Mouse (Mus musculus): ENCODE data around the gene Lrch4. TPM values are rescaled to one million over a fixed set of nuclear protein-coding genes. Genes with fewer than 3 reads are reported as not detected.

Lrch4 gene
- polyA plus RNA-seq, 1 experiment, result 131 TPM

DNA sequence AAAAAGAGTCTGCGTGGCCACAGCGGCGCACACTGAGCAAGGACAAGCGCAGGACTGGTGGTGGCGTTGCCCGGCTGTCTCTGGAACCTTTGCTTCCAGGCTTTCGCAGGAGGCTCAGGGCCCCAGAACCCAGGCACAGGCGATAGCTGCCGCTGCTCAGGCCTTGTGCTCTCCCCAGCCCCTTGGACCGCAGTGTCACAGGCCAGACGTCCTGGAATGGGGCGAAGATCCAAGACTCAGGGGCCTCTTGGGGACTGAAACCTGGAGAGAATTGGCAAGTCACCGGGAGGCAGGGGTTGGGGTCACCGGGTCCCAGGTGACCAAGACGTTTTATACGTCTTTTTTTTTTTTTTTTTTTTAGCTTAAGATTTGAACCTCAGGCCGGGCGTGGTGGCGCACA is 15.6 kb downstream of the Lrch4 start:
- H3K4me3 ChIP-seq (ENCODE audit: control insufficient read depth, low read depth, low read length), result no peak overlapping the region; the same call in 1 of the 2 replicates
- TF ChIP-seq POLR2A (IDR thresholded peaks at IDR 0.05; ENCODE audit: control insufficient read depth, low read depth, low read length) (no peak), CTCF (IDR thresholded peaks at IDR 0.05; ENCODE audit: control insufficient read depth, insufficient read depth, insufficient replicate concordance, low read depth, low read length) (no peak)
- no peak overlapping the region for H3K27ac ChIP-seq (ENCODE audit: control insufficient read depth, insufficient read depth, low read depth, low read length)
- peaks cover 22% of the 10 kb centered on the region for H3K4me1 ChIP-seq (ENCODE audit: control insufficient read depth, insufficient read depth, low read length)
- no peaks in the 10 kb centered on the region for H3K36me3 ChIP-seq (ENCODE audit: control insufficient read depth, insufficient read depth, low read length)
- H3K27me3 ChIP-seq (ENCODE audit: control insufficient read depth, insufficient read depth, low read length), result no peaks in the 10 kb centered on the region

- no peaks in the 10 kb centered on the region for H3K27me3 ChIP-seq (ENCODE audit: control insufficient read depth, insufficient read depth, low read length)
Observed at GRCm38 (mm10) chr5:137645091-137645651, 16.2 kb downstream of the Lrch4 start.

DNA sequence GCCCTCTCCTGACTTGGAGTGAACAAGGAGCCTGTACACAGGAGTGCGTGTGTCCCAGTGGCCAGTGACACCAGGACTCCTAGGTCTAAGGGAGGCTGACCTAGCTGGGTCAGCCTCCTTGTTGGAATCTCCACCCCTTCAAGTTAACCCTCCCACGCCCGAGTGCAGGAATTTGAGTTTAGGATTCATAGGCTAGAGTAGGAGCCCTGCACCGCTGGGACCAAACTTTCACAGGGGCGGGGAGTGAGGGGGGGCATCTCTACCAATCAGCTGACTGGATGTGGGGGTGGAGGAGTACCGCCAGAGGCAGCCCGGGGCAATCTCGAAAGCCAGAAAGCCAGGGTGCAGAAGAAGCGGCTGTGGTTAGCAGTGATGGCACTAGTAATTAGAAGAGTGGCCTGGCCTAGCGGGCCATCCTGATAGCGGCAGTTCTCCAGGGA is 16.8 kb downstream of the Lrch4 start, which contains the start of gene Irs3:
Irs3 (minus strand) TSS at position 63 of the 440 bp plus-strand sequence.
- Histone ChIP-seq H3K36me3 (ENCODE audit: control insufficient read depth, insufficient read depth, low read length) (no peaks in the 10 kb centered on the region), H3K27me3 (ENCODE audit: control insufficient read depth, insufficient read depth, low read length) (no peaks in the 10 kb centered on the region), H3K4me3 (ENCODE audit: control insufficient read depth, low read depth, low read length) (peak within 1 kb of the TSS; percentile 52), H3K27ac (ENCODE audit: control insufficient read depth, insufficient read depth, low read depth, low read length) (no peak within 1 kb of the TSS), H3K4me1 (ENCODE audit: control insufficient read depth, insufficient read depth, low read length) (peaks cover 26% of the 10 kb centered on the region)
- TF ChIP-seq CTCF (IDR thresholded peaks at IDR 0.05; ENCODE audit: control insufficient read depth, insufficient read depth, insufficient replicate concordance, low read depth, low read length), result no peak
- TF ChIP-seq POLR2A (IDR thresholded peaks at IDR 0.05; ENCODE audit: control insufficient read depth, low read depth, low read length), result no peak

More at GRCm38 (mm10) chr5:137645091-137645651, 16.2 kb downstream of the Lrch4 start:
- Histone ChIP-seq H3K4me1 (ENCODE audit: control insufficient read depth, insufficient read depth, low read length) (peaks cover 27% of the 10 kb centered on the region), H3K27ac (ENCODE audit: control insufficient read depth, insufficient read depth, low read depth, low read length) (no peak overlapping the region), H3K36me3 (ENCODE audit: control insufficient read depth, insufficient read depth, low read length) (no peaks in the 10 kb centered on the region), H3K4me3 (ENCODE audit: control insufficient read depth, low read depth, low read length) (peak overlapping the region; percentile 52)
- TF ChIP-seq CTCF (IDR thresholded peaks at IDR 0.05; ENCODE audit: control insufficient read depth, insufficient read depth, insufficient replicate concordance, low read depth, low read length) (no peak), POLR2A (IDR thresholded peaks at IDR 0.05; ENCODE audit: control insufficient read depth, low read depth, low read length) (no peak)

DNA sequence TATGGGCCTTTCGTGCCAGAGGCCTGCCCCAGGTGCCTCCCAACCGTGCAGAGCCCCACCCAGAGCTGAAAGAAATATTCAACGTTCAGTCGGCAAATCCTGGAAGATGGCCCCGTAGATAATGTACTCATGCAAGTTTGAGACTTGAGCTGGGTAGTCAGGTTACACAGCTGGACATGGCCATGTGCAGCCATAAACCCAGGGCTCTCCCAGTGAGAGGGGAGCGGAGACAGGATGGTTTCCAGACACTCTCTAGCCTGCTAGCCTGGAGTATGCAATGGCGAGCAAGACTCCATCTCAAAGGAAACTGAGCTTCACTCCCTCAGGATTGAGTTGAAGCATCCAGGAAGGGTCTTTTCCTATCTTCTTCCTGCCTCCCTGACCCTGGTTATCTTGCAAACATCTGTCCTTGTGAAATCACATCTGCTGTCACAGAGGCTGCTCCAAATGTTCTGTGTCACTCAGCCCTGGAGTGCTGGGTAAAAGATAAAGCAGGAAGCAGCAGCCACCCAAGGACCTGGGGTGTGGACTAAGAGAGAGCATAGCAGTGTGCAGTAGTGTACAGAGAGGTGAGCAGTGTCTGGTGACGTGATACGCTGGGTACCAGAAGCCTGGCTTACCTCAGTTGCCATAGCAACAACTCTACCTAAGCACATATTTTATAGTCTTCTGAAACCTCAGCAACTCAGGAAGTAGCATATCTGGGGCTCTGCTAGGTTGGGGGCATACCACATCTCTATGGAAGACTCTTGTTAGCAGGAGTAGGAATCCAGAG is 19.1 kb downstream of the Lrch4 start:
- TF ChIP-seq POLR2A (IDR thresholded peaks at IDR 0.05; ENCODE audit: control insufficient read depth, low read depth, low read length) (no peak), CTCF (IDR thresholded peaks at IDR 0.05; ENCODE audit: control insufficient read depth, insufficient read depth, insufficient replicate concordance, low read depth, low read length) (no peak)
- no peak overlapping the region for H3K27ac ChIP-seq (ENCODE audit: control insufficient read depth, insufficient read depth, low read depth, low read length)
- H3K4me3 ChIP-seq (ENCODE audit: control insufficient read depth, low read depth, low read length), result no peak overlapping the region
- peaks cover 16% of the 10 kb centered on the region for H3K4me1 ChIP-seq (ENCODE audit: control insufficient read depth, insufficient read depth, low read length)
- H3K36me3 ChIP-seq (ENCODE audit: control insufficient read depth, insufficient read depth, low read length), result no peaks in the 10 kb centered on the region
- no peaks in the 10 kb centered on the region for H3K27me3 ChIP-seq (ENCODE audit: control insufficient read depth, insufficient read depth, low read length)

DNA sequence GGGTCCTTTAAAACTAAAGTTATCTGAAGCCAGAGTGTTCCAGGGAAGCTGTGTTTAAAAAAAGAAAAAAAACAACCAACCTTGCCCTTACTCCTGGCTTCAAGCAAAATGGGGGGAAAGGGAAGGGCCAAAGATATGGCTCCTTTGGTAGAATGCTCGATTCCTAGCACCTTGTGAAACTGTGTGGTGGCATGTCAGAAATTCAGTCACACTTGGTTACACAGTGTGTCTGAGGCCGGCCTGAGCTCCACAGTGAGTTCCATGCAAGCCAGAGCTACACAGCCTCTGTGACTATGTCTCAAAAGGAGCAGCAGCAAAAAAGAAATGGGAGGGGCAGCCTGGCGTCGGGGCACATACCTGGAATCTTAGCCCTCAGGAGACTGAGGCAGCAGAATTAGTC is 20.3 kb downstream of the Lrch4 start:
- Histone ChIP-seq H3K36me3 (ENCODE audit: control insufficient read depth, insufficient read depth, low read length) (no peaks in the 10 kb centered on the region), H3K27me3 (ENCODE audit: control insufficient read depth, insufficient read depth, low read length) (no peaks in the 10 kb centered on the region), H3K4me3 (ENCODE audit: control insufficient read depth, low read depth, low read length) (no peak overlapping the region), H3K27ac (ENCODE audit: control insufficient read depth, insufficient read depth, low read depth, low read length) (0 out of 2 replicates have a peak overlapping the region, but pooled peaks have one; percentile 7), H3K4me1 (ENCODE audit: control insufficient read depth, insufficient read depth, low read length) (peaks cover 16% of the 10 kb centered on the region)
- no peak for TF ChIP-seq CTCF (IDR thresholded peaks at IDR 0.05; ENCODE audit: control insufficient read depth, insufficient read depth, insufficient replicate concordance, low read depth, low read length)
- no peak for TF ChIP-seq POLR2A (IDR thresholded peaks at IDR 0.05; ENCODE audit: control insufficient read depth, low read depth, low read length)

GRCm38 (mm10) chr5:137649669-137650571 is 21.0 kb downstream of the Lrch4 start:
- TF ChIP-seq POLR2A (IDR thresholded peaks at IDR 0.05; ENCODE audit: control insufficient read depth, low read depth, low read length), result no peak
- no peak for TF ChIP-seq CTCF (IDR thresholded peaks at IDR 0.05; ENCODE audit: control insufficient read depth, insufficient read depth, insufficient replicate concordance, low read depth, low read length)
- Histone ChIP-seq H3K27ac (ENCODE audit: control insufficient read depth, insufficient read depth, low read depth, low read length) (peak overlapping the region; percentile 18; the same call in 1 of the 2 replicates), H3K4me3 (ENCODE audit: control insufficient read depth, low read depth, low read length) (no peak overlapping the region; the same call in 1 of the 2 replicates), H3K27me3 (ENCODE audit: control insufficient read depth, insufficient read depth, low read length) (no peaks in the 10 kb centered on the region), H3K4me1 (ENCODE audit: control insufficient read depth, insufficient read depth, low read length) (peaks cover 12% of the 10 kb centered on the region), H3K36me3 (ENCODE audit: control insufficient read depth, insufficient read depth, low read length) (no peaks in the 10 kb centered on the region)

Data from testis, adult 2 months (tissue).